Mouse (Mus musculus) lung, embryonic 15.5 days (tissue): ENCODE measurements at regions not wholly inside any gene's neighbourhood (a gene's known extent, or its start where the extent isn't known, plus 50 kb on each side); places are given as distances from the start of the nearest gene placed in this dataset.

Experiments used
- ATAC-seq: fragments of 200-750 bp; cut with Nextera tagmentation; 2 replicates; pipeline ENCODE4 v1.8.0; 2017; ENCODE audit warnings: moderate number of reproducible peaks, borderline replicate concordance; ENCODE audit not compliant: low FRiP score, low TSS enrichment; ENCODE audit errors: extremely low read depth
- H3K27ac ChIP-seq: fragments of 300-500 bp; sonication (generic); 2 replicates; pipeline ENCODE4 v1.5.1; 2015; ENCODE audit warnings: moderate library complexity, mild to moderate bottlenecking, inconsistent platforms
- H3K27me3 ChIP-seq: fragments of 300-500 bp; sonication (generic); 2 replicates; pipeline ENCODE4 v1.6.1; 2015; ENCODE audit warnings: inconsistent platforms
- H3K36me3 ChIP-seq: fragments of 300-500 bp; sonication (generic); 2 replicates; pipeline ENCODE4 v1.6.1; 2015; ENCODE audit warnings: inconsistent platforms
- H3K4me1 ChIP-seq: fragments of 300-500 bp; sonication (generic); 2 replicates; pipeline ENCODE4 v1.6.1; 2015; ENCODE audit warnings: inconsistent platforms
- H3K4me2 ChIP-seq: fragments of 300-500 bp; sonication (generic); 2 replicates; pipeline ENCODE4 v1.6.1; 2015; ENCODE audit warnings: inconsistent platforms, mild to moderate bottlenecking, moderate library complexity
- H3K4me3 ChIP-seq: fragments of 300-500 bp; sonication (generic); 2 replicates; pipeline ENCODE4 v1.5.1; 2015; ENCODE audit warnings: mild to moderate bottlenecking, inconsistent platforms
- H3K9ac ChIP-seq: fragments of 300-500 bp; sonication (generic); 2 replicates; pipeline ENCODE4 v1.6.1; 2015; ENCODE audit warnings: inconsistent platforms
- H3K9me3 ChIP-seq: fragments of 300-500 bp; sonication (generic); 2 replicates; pipeline ENCODE4 v1.6.1; 2016; ENCODE audit warnings: inconsistent platforms
- WGBS: fragments of 180-500 bp; shearing (Covaris S2); methylation state at CpG from one replicate; pipeline ENCODE4 v1.1.7; 2015; 5-methylcytosine and 5-hydroxymethylcytosine counted together

- WGBS, result 39% methylated on average over 4 of the region's 4 CpGs
- Histone ChIP-seq H3K36me3 (no peaks in the 10 kb centered on the region), H3K4me1 (peaks cover 14% of the 10 kb centered on the region), H3K4me2 (no peak overlapping the region), H3K9ac (no peak overlapping the region), H3K9me3 (no peaks in the 10 kb centered on the region), H3K4me3 (no peak overlapping the region), H3K27ac (no peak overlapping the region), H3K27me3 (no peaks in the 10 kb centered on the region)
- ATAC-seq, result no peak
Measured at GRCm38 (mm10) chr6:100113393-100114137, 173.7 kb downstream of the Rybp start.

GRCm38 (mm10) chr6:100110981-100111660 is 176.2 kb downstream of the Rybp start:
- H3K4me3 ChIP-seq, result no peak overlapping the region
- no peaks in the 10 kb centered on the region for H3K27me3 ChIP-seq
- 55% methylated on average over 2 of the region's 2 CpGs for WGBS
- no peak for ATAC-seq
- H3K27ac ChIP-seq, result no peak overlapping the region
- no peaks in the 10 kb centered on the region for H3K9me3 ChIP-seq
- peaks cover 14% of the 10 kb centered on the region for H3K4me1 ChIP-seq
- no peak overlapping the region for H3K4me2 ChIP-seq
- no peaks in the 10 kb centered on the region for H3K36me3 ChIP-seq
- H3K9ac ChIP-seq, result no peak overlapping the region

DNA sequence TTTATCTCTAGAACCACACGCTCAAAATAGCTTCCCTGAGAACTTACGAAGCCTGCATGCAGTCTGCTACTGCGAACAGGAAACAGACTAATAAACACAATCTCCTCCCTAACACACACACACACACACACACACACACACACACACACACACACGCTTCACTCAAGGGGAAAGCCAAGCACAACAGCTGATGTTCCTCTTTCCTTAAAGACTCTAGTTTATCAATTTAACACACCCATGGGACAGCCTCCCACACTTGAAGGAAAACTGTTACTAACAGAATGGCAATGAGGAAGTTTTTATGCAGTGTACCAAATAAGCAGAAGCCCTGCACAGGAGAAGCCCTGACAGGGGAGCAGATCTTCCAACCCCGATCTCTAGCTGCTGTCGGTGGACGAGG is 177.3 kb downstream of the Rybp start:
- Histone ChIP-seq H3K36me3 (no peaks in the 10 kb centered on the region), H3K4me1 (peaks cover 14% of the 10 kb centered on the region), H3K27me3 (no peaks in the 10 kb centered on the region), H3K9me3 (no peaks in the 10 kb centered on the region), H3K9ac (no peak overlapping the region), H3K4me2 (no peak overlapping the region), H3K27ac (no peak overlapping the region), H3K4me3 (no peak overlapping the region)
- 24% methylated on average over 7 of the region's 7 CpGs for WGBS
- peak; percentile 65 for ATAC-seq

DNA sequence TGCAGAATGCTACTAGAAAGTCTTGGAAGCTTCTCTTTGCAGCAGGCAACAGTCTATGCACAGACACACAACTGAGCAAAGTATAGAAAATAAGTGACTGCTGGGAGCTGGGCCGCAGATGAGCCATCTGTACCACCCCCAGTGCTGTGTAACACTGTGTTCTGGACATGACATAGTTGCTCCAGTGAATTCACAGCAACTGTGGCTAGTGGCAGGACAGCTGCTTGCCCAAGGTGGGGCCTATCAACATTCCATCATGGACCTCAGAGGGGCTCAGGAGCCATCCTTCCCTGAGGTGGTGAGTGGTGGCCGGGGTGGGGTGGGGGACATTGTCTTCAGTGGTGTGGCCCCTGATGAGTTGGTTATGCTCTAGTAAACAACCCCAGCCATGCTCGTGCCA is 177.9 kb downstream of the Rybp start:
- Histone ChIP-seq H3K9ac (no peak overlapping the region), H3K27me3 (0 out of 2 replicates have a peak, but pooled peaks cover 4% of the 10 kb centered on the region), H3K4me3 (no peak overlapping the region), H3K4me1 (peaks cover 14% of the 10 kb centered on the region), H3K4me2 (no peak overlapping the region), H3K9me3 (no peaks in the 10 kb centered on the region), H3K27ac (0 out of 2 replicates have a peak overlapping the region, but pooled peaks have one; percentile 34), H3K36me3 (no peaks in the 10 kb centered on the region)
- 59% methylated on average over 3 of the region's 3 CpGs for WGBS
- ATAC-seq, result no peak

DNA sequence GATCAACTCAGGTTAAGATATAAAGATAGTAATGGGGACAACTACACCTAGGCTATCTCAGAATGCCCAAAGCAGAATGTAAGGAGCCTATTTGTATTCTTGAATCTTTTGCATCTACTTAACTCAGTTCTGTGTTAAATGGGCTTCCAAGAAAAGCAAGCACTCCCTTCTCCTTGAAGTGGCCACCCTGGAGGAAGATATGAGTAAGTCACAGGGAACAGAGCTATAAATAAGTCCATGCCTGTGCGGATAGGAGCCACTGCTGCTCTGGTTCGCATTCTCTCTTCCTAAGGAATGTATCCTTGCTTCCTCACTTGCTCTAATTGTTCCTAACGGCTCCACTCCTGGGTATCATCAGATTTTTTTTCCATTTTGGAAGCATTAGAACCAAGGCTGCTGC is 179.8 kb downstream of the Rybp start:
- Histone ChIP-seq H3K27me3 (0 out of 2 replicates have a peak, but pooled peaks cover 8% of the 10 kb centered on the region), H3K27ac (no peak overlapping the region), H3K36me3 (no peaks in the 10 kb centered on the region), H3K9me3 (no peaks in the 10 kb centered on the region), H3K4me3 (no peak overlapping the region), H3K4me2 (no peak overlapping the region), H3K4me1 (peaks cover 19% of the 10 kb centered on the region), H3K9ac (no peak overlapping the region)
- 66% methylated on average over 3 of the region's 3 CpGs for WGBS
- no peak for ATAC-seq

DNA sequence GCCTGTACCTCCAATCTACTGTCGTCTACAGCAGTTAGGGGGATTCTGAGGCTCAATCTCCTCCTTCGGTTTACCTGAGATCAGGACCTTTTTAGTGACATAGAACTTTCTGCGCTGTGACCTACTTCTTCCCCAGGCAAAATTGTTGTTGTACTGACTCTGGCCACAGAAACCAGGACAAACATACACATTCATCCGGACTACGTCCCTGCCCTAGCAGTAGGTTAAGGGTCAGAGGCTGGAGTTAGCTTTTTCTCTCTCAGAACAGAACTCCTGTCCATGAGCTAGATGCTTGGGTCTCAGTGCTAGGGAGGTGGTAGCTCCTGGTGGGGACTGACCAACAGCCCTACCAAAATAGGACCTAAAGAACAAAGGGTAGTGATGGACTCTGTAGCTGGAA is 180.2 kb downstream of the Rybp start:
- Histone ChIP-seq H3K4me2 (no peak overlapping the region), H3K4me3 (no peak overlapping the region), H3K27ac (no peak overlapping the region), H3K4me1 (peaks cover 19% of the 10 kb centered on the region), H3K9ac (no peak overlapping the region), H3K9me3 (no peaks in the 10 kb centered on the region), H3K36me3 (no peaks in the 10 kb centered on the region), H3K27me3 (0 out of 2 replicates have a peak, but pooled peaks cover 8% of the 10 kb centered on the region)
- 81% methylated on average over 5 of the region's 5 CpGs for WGBS
- ATAC-seq, result no peak

GRCm38 (mm10) chr6:100100565-100101133 is 186.6 kb downstream of the Rybp start:
- Histone ChIP-seq H3K36me3 (no peaks in the 10 kb centered on the region), H3K27me3 (0 out of 2 replicates have a peak, but pooled peaks cover 8% of the 10 kb centered on the region), H3K9ac (no peak overlapping the region), H3K9me3 (no peaks in the 10 kb centered on the region), H3K4me2 (no peak overlapping the region), H3K4me1 (0 out of 2 replicates have a peak, but pooled peaks cover 8% of the 10 kb centered on the region), H3K27ac (no peak overlapping the region), H3K4me3 (no peak overlapping the region)
- whole genome bisulfite sequencing, result 59% methylated on average over 4 of the region's 4 CpGs
- no peak for ATAC-seq

DNA sequence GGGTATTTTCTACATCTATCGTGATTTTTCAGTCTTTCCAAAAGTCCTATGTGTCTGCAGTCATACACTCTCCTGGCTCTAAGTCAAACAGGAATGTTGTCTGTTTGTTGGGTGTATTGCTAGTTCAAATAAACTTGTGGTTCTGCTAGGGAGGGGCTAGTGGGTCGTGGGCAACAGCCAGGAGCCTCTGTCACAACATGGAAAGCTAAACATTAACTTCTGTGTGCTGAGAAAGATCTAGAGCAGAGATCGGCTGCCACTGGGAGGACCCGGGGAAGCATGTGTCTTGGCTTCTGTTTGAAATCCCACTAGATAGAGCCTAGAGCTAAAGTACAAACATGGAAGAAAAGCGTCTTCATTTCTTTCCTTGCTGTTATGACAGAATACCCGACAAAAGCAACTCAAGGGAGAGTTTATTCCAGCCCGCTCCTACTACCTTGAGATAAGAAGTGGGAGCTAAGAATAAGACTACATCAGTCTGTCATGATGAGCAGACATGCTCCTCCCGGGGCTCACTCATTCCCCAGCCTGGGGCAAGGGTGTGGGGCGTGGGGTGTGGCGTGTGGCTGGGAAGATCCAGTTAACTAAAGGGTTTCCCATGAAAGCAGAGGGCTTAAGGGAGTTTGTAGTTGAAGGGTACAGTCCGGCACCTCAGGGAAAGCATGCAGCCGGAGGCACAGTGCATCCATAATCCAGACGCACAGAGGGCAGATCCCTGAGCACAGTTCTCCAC is 190.7 kb downstream of the Rybp start:
- 53% methylated on average over 13 of the region's 13 CpGs for WGBS
- H3K4me3 ChIP-seq, result no peak overlapping the region
- 0 out of 2 replicates have a peak, but pooled peaks cover 3% of the 10 kb centered on the region for H3K4me1 ChIP-seq
- no peak overlapping the region for H3K9ac ChIP-seq
- no peak overlapping the region for H3K4me2 ChIP-seq
- ATAC-seq, result no peak
- H3K27ac ChIP-seq, result no peak overlapping the region
- no peaks in the 10 kb centered on the region for H3K27me3 ChIP-seq
- H3K36me3 ChIP-seq, result no peaks in the 10 kb centered on the region
- no peaks in the 10 kb centered on the region for H3K9me3 ChIP-seq

- no peak for ATAC-seq
- Histone ChIP-seq H3K4me2 (no peak overlapping the region), H3K27me3 (no peaks in the 10 kb centered on the region), H3K9me3 (no peaks in the 10 kb centered on the region), H3K9ac (no peak overlapping the region), H3K27ac (no peak overlapping the region), H3K4me1 (no peaks in the 10 kb centered on the region), H3K36me3 (no peaks in the 10 kb centered on the region), H3K4me3 (no peak overlapping the region)
- WGBS, result 86% methylated on average over 6 of the region's 6 CpGs
Measured at GRCm38 (mm10) chr6:100094653-100095217, 192.6 kb downstream of the Rybp start.

- no peaks in the 10 kb centered on the region for H3K9me3 ChIP-seq
- H3K4me2 ChIP-seq, result no peak overlapping the region
- no peaks in the 10 kb centered on the region for H3K4me1 ChIP-seq
- 49% methylated on average over 8 of the region's 8 CpGs for WGBS
- no peak overlapping the region for H3K4me3 ChIP-seq
- no peak for ATAC-seq
- H3K27ac ChIP-seq, result no peak overlapping the region
- no peaks in the 10 kb centered on the region for H3K36me3 ChIP-seq
- H3K27me3 ChIP-seq, result no peaks in the 10 kb centered on the region
- no peak overlapping the region for H3K9ac ChIP-seq
Measured at GRCm38 (mm10) chr6:100092870-100093269, 194.4 kb downstream of the Rybp start.

DNA sequence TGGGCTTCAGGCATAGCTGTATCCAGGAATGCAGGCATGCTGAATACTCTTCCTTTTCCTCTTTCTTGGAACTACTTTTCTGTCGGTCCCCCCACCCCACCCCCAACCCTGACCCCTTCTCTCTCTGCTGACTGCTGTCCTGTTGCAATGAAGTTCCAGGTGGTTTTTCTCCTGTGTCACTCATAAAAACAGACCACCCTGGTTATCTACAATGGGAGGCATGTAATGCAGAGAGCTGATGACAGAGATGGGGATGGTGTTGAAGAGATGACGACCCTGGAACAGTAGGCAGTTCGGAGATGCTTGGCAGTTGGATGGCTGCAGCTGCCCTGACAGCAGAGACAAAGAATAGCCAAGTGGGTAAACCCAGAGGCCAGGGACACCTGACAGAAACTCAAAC is 195.5 kb downstream of the Rybp start:
- WGBS, result 30% methylated on average over 3 of the region's 3 CpGs
- H3K4me3 ChIP-seq, result no peak overlapping the region
- no peak overlapping the region for H3K9ac ChIP-seq
- no peaks in the 10 kb centered on the region for H3K36me3 ChIP-seq
- H3K27me3 ChIP-seq, result no peaks in the 10 kb centered on the region
- peak; percentile 32; the same call in 1 of the 2 replicates for ATAC-seq
- H3K4me2 ChIP-seq, result no peak overlapping the region
- H3K27ac ChIP-seq, result no peak overlapping the region
- H3K4me1 ChIP-seq, result no peaks in the 10 kb centered on the region
- no peaks in the 10 kb centered on the region for H3K9me3 ChIP-seq
